Mouse (Mus musculus): ENCODE measurements around the gene Erich3. TPM values are rescaled to one million over a fixed set of nuclear protein-coding genes. Genes with fewer than 3 reads are reported as not detected.

The Erich3 gene
- total and polyA plus RNA-seq, 3 experiments = 0.42 to 2.3 (median 1.9) TPM

DNA sequence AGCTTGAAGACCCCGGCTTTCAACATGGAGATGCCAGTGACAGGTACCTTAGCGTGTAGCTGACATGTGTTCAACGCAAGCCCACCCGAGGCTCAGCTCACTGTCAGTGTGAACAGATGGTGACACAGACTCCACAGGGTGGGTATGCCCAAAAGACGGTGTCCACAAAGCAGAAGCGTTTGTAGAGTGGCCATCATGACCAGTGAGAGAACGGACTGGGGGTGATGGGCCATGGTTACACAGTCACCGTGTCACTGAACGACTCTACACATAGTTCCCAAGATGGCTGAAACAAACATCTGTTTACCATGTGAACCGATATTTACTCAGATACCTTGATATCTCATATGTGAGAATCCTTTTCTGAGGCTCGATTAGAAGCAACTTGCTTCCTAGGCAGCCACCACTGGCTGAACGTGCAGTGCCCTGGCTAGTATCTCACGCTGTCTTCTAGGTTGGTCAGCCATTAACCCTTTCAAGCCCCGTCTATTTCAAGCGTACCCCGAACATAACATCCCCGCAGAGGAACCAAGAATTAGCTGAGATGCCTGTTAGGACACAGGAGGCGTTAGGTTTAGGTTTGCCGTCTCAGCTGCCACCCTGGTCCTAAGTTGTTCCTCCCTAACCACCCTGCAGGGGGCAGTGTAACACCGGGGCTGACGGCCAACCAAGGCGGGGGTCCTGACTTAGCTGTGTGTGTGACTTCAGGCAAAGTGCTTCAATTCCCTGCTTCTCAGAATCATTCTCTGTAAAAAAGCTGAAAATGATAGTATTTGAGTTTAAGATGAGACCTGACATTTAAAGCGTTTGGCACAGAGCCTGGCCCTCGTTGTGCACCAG lies 10.9 kb upstream of the Erich3 start:
- H3K36me3 ChIP-seq (replicated peaks in 1 of 2; ENCODE audit: control insufficient read depth in 1 of 2, insufficient read depth in 1 of 2, low read length in 1 of 2) = no peaks in the 10 kb centered on the region
- H3K27ac ChIP-seq (ENCODE audit: insufficient read depth, low read depth) = no peak overlapping the region
- H3K4me3 ChIP-seq (replicated peaks in 1 of 3; ENCODE audit: low read depth in 2 of 3, low read length in 2 of 3, poor library complexity in 1 of 3) = no peak overlapping the region
- 0 out of 2 replicates have a peak overlapping the region, but pooled peaks have one; percentile 18 for H3K4me2 ChIP-seq (ENCODE audit: insufficient read depth, low read depth, poor library complexity, severe bottlenecking)
- peaks cover 4 to 15% of the 10 kb centered on the region in 2 experiments for H3K4me1 ChIP-seq (ENCODE audit: control insufficient read depth in 1 of 2, insufficient read depth in 2 of 2)
- no peaks in the 10 kb centered on the region for H3K79me2 ChIP-seq (replicated peaks; ENCODE audit: control insufficient read depth, extremely low read depth, insufficient read depth, poor library complexity, severe bottlenecking)
- peak; percentile 79 for DNase-seq (ENCODE audit: extremely low read depth)
- in situ Hi-C loops (cut with MboI; ENCODE audit: low pct_ligation_motif_present, low pct_unique_long_range_greater_than_20kb, low sequenced_read_pairs) = loop anchor here (25.0 kb wide), 2 partner anchors 234 to 584 kb away; no protein-coding TSS in a partner anchor
- H3K9me3 ChIP-seq (replicated peaks; ENCODE audit: low read length) = no peaks in the 10 kb centered on the region
- H3K9ac ChIP-seq (ENCODE audit: insufficient read depth, low read depth) = no peak overlapping the region
- H3K27me3 ChIP-seq (replicated peaks) = peaks cover 11% of the 10 kb centered on the region
- dilution Hi-C loops (cut with MboI; ENCODE audit: extremely low pct_ligation_motif_present, extremely low pct_unique_long_range_greater_than_20kb, low sequenced_read_pairs) = no loop called here
- TF ChIP-seq MYC (IDR thresholded peaks at IDR 0.05; ENCODE audit: low read depth, low read length) = no peak
- TF ChIP-seq RCOR1 (conservative IDR thresholded peaks at IDR 0.05; ENCODE audit: low read depth, low read length) = no peak
- TF ChIP-seq TCF12 (IDR thresholded peaks at IDR 0.05; ENCODE audit: low read depth, low read length) = no peak
- no peak for TF ChIP-seq CHD2 (IDR thresholded peaks at IDR 0.05; ENCODE audit: low read length)
- TF ChIP-seq NRF1 (IDR thresholded peaks at IDR 0.05; ENCODE audit: low read depth, low read length) = no peak
- no peak for TF ChIP-seq PAX5 (IDR thresholded peaks at IDR 0.05; ENCODE audit: low read length)
- TF ChIP-seq JUN (IDR thresholded peaks at IDR 0.05; ENCODE audit: insufficient read depth, low read depth, low read length) = no peak
- no peak for TF ChIP-seq MXI1 (IDR thresholded peaks at IDR 0.05; ENCODE audit: low read depth, low read length)
- TF ChIP-seq MAFK (IDR thresholded peaks at IDR 0.05; ENCODE audit: insufficient replicate concordance, low read length) = no peak
- TF ChIP-seq BHLHE40 (IDR thresholded peaks at IDR 0.05; ENCODE audit: low read depth, low read length) = no peak
- TF ChIP-seq NELFE (IDR thresholded peaks at IDR 0.05; ENCODE audit: low read depth, low read length) = 0 out of 2 replicates have a peak, but pooled peaks have one; percentile 21
- TF ChIP-seq IRF4 (IDR thresholded peaks at IDR 0.05; ENCODE audit: low read depth, low read length) = no peak
- no peak for TF ChIP-seq MEF2A (IDR thresholded peaks at IDR 0.05; ENCODE audit: borderline replicate concordance, low read depth, low read length)
- peak; percentile 93 for TF ChIP-seq SMC3 (IDR thresholded peaks at IDR 0.05; ENCODE audit: low read depth, low read length)
- TF ChIP-seq UBTF (IDR thresholded peaks at IDR 0.05; ENCODE audit: low read depth, low read length) = no peak
- no peak for TF ChIP-seq USF1 (IDR thresholded peaks at IDR 0.05; ENCODE audit: low read depth, low read length)
- no peak for TF ChIP-seq E2F4 (IDR thresholded peaks at IDR 0.05; ENCODE audit: insufficient replicate concordance, low read depth, low read length)
- TF ChIP-seq CTCF (conservative IDR thresholded peaks at IDR 0.05 in 1 of 2, IDR thresholded peaks at IDR 0.05 in 1 of 2; ENCODE audit: low read depth in 2 of 2, low read length in 2 of 2) = peak; percentile 94 to 96
- no peak for TF ChIP-seq GABPA (IDR thresholded peaks at IDR 0.05; ENCODE audit: insufficient replicate concordance, low read depth, low read length)
- no peak for TF ChIP-seq USF2 (conservative IDR thresholded peaks at IDR 0.05; ENCODE audit: low read depth, low read length)
- TF ChIP-seq EP300 (IDR thresholded peaks at IDR 0.05; ENCODE audit: low read length) = no peak
- TF ChIP-seq CHD1 (IDR thresholded peaks at IDR 0.05; ENCODE audit: low read depth, low read length) = no peak
- peak; percentile 88; the same call in 1 of the 2 replicates for TF ChIP-seq MAZ (IDR thresholded peaks at IDR 0.05; ENCODE audit: low read depth, low read length)
- peak; percentile 62 for TF ChIP-seq ZC3H11A (IDR thresholded peaks at IDR 0.05; ENCODE audit: low read depth, low read length)
- TF ChIP-seq ZMIZ1 (IDR thresholded peaks at IDR 0.05; ENCODE audit: low read depth, low read length) = no peak
- TF ChIP-seq ELF1 (IDR thresholded peaks at IDR 0.05; ENCODE audit: low read depth, low read length) = no peak
- peak; percentile 99 for TF ChIP-seq RAD21 (IDR thresholded peaks at IDR 0.05; ENCODE audit: low read depth, low read length)
- no peak for TF ChIP-seq HCFC1 (IDR thresholded peaks at IDR 0.05; ENCODE audit: low read depth, low read length)
- TF ChIP-seq SIN3A (IDR thresholded peaks at IDR 0.05; ENCODE audit: low read length) = no peak
- TF ChIP-seq MAX (IDR thresholded peaks at IDR 0.05; ENCODE audit: low read length) = no peak
- TF ChIP-seq JUND (conservative IDR thresholded peaks at IDR 0.05; ENCODE audit: low read depth, low read length) = no peak
- no peak for TF ChIP-seq POLR2AphosphoS2 (IDR thresholded peaks at IDR 0.05; ENCODE audit: low read depth, low read length)
- TF ChIP-seq KAT2A (IDR thresholded peaks at IDR 0.05; ENCODE audit: insufficient replicate concordance, low read length) = no peak
- TF ChIP-seq POLR2A (IDR thresholded peaks at IDR 0.05; ENCODE audit: low read depth, low read length) = no peak
- no peak for TF ChIP-seq ZKSCAN1 (IDR thresholded peaks at IDR 0.05; ENCODE audit: borderline replicate concordance, low read depth, low read length)
- no peak for TF ChIP-seq TBP (conservative IDR thresholded peaks at IDR 0.05; ENCODE audit: low read depth, low read length)
- no peak for TF ChIP-seq ETS1 (conservative IDR thresholded peaks at IDR 0.05; ENCODE audit: low read depth, low read length)
- TF ChIP-seq ZNF384 (IDR thresholded peaks at IDR 0.05; ENCODE audit: low read depth, low read length) = no peak

All from CH12.LX (cell line).